Mouse (Mus musculus) bone marrow, adult 2 months (tissue): Measurements from ENCODE around the gene Slc39a3. TPM values are rescaled to one million over a fixed set of nuclear protein-coding genes. Genes with fewer than 3 reads are reported as not detected.

Source experiments
- H3K27ac ChIP-seq: fragments of 200-500 bp; 2 replicates; pipeline ENCODE4 v1.5.1; 2012; ENCODE audit warnings: low read depth, mild to moderate bottlenecking, control low read depth, inconsistent platforms, low read length; ENCODE audit not compliant: control insufficient read depth, poor library complexity, insufficient read depth
- H3K4me1 ChIP-seq: fragments of 200-500 bp; 2 replicates; pipeline ENCODE4 v1.6.1; 2011; ENCODE audit warnings: low read length; ENCODE audit not compliant: control insufficient read depth, insufficient read depth
- H3K4me3 ChIP-seq: fragments of 200-500 bp; replicated peaks from 2 replicates; pipeline ENCODE3; 2011; ENCODE audit warnings: mild to moderate bottlenecking, low read depth, low read length, control low read depth; ENCODE audit not compliant: control insufficient read depth
- CTCF ChIP-seq: fragments of 200-500 bp; IDR thresholded peaks from 2 replicates; pipeline ENCODE4 v1.5.1; 2011; ENCODE audit warnings: low read length, control low read depth; ENCODE audit not compliant: control insufficient read depth, insufficient read depth
- POLR2A ChIP-seq: fragments of 200-500 bp; IDR thresholded peaks from 2 replicates; pipeline ENCODE4 v1.6.1; 2011; ENCODE audit warnings: low read depth, mild to moderate bottlenecking, control low read depth, low read length, borderline replicate concordance; ENCODE audit not compliant: control insufficient read depth
- WGBS: fragments of 180-500 bp; shearing (Covaris S2); methylation state at CpG from one replicate; pipeline ENCODE4 v1.1.7; 2018; 5-methylcytosine and 5-hydroxymethylcytosine counted together
- polyA plus RNA-seq: library from polyadenylated mRNA; stranded (reverse); fragments of >200 nt; gene quantifications from 2 replicates; pipeline ENCODE4 v1.2.4, GENCODE M21; 2011; ENCODE audit warnings: low replicate concordance; ENCODE audit not compliant: missing spikeins, insufficient read depth, insufficient read length

Gene Slc39a3
- polyA plus RNA-seq, 1 experiment, result 3.9 TPM

- no peak for TF ChIP-seq CTCF
- WGBS, result 31% methylated on average over 28 of the region's 28 CpGs
These were observed 36.8 kb downstream of the Slc39a3 start for GRCm38 (mm10) chr10:81000197-81001062.

GRCm38 (mm10) chr10:80999362-81000196, 37.6 kb downstream of the Slc39a3 start:
- Histone ChIP-seq H3K27ac (no peak overlapping the region), H3K4me1 (no peaks in the 10 kb centered on the region; the same call in 1 of the 2 replicates), H3K4me3 (no peak overlapping the region)
- TF ChIP-seq CTCF (peak; percentile 91), POLR2A (no peak)
- 25% methylated on average over 37 of the region's 37 CpGs for WGBS

More at GRCm38 (mm10) chr10:81000197-81001062, 36.8 kb downstream of the Slc39a3 start:
- Histone ChIP-seq H3K4me3 (no peak overlapping the region), H3K27ac (no peak overlapping the region), H3K4me1 (no peaks in the 10 kb centered on the region; the same call in 1 of the 2 replicates)

DNA sequence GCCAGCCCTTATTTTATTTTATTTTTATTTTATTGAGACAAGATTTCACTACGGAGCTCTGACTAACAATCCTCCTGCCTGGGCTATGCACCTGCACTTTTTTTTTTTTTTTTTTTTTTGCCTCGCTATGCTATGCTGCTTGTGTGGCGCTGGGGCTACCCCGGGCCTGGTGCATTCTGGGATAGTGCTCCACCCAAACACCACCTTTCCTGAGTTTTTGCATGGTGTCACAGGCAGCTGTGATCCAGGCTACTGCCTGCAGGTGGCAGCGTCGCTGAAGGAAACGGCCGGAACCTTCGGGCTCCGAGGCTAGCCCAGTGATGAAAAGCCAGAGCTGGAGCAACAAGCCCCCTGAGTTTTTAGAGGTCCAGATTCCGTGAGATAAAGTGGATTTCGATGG, 38.4 kb downstream of the Slc39a3 start:
- 5% methylated on average over 12 of the region's 12 CpGs for WGBS
- Histone ChIP-seq H3K4me1 (no peaks in the 10 kb centered on the region; the same call in 1 of the 2 replicates), H3K4me3 (no peak overlapping the region), H3K27ac (no peak overlapping the region)
- TF ChIP-seq POLR2A (no peak), CTCF (peak; percentile 63)

DNA sequence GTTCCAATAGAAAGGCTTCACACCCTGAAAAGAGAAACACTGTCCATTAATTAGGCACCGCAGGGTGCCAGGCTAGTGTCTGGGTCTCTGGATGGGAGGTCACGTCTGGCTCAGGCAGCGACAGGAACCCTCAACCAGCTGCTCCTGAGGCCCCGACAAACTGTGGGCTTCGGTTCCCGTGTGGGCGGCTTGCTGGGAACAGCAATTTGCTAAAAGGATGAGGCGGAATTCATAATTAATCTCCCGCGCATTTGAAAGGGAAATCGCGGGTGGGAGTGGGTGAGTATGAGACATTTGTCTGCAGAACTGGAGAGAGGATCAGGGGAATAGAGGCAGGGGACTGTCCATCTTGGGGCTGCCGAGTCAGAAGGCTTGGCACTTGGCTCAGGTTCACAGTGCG, 39.2 kb downstream of the Slc39a3 start:
- no peak overlapping the region for H3K27ac ChIP-seq

DNA sequence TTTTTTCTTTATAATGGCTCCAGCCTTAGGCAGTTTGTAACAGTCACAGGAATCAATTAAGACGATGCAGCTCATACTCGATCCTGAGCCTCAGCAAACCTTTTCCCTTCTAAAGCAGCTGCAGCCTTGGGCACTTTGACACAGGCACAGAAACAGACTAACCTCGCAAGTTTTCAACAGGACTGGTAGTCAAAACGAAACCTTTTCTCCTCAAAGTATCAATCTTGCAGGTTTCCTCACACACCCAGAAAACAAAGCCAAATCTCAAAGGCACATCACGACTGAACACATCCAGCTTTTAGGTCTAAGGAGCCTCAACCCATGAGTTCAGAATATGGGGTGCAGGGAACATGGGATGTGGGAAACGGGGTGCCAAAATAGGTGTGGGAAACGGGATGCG, 39.9 kb downstream of the Slc39a3 start:
- no peaks in the 10 kb centered on the region; the same call in 1 of the 2 replicates for H3K4me1 ChIP-seq

More for the DNA sequence above, 39.2 kb downstream of the Slc39a3 start:
- Histone ChIP-seq H3K4me3 (no peak overlapping the region), H3K4me1 (no peaks in the 10 kb centered on the region; the same call in 1 of the 2 replicates)
- TF ChIP-seq CTCF, result no peak
- TF ChIP-seq POLR2A, result no peak
- 45% methylated on average over 14 of the region's 14 CpGs for WGBS

DNA sequence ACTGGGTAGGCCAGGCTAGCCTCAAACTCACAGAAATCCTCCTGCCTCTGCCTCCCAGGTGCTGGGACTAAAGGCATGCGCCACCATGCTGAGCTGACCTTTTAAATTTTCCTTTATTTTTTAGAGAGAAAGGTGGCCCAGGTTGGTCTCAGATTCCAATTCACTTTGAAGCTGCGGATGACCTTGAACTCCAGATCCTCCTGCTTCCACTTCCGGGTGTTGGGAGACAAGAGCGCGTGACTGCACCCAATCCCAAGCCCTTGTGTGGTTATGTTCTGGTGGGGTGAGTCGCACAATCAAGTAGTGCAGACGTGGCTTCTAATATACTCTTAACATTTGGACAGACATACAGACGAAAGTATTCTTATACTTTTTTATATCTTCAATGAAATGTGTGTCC, 40.7 kb downstream of the Slc39a3 start:
- Histone ChIP-seq H3K4me1 (no peaks in the 10 kb centered on the region; the same call in 1 of the 2 replicates), H3K4me3 (no peak overlapping the region), H3K27ac (no peak overlapping the region)
- no peak for TF ChIP-seq CTCF
- no peak for TF ChIP-seq POLR2A
- WGBS, result 86% methylated on average over 8 of the region's 8 CpGs

More for the DNA sequence above, 39.9 kb downstream of the Slc39a3 start:
- Histone ChIP-seq H3K4me3 (no peak overlapping the region), H3K27ac (no peak overlapping the region)
- TF ChIP-seq CTCF (no peak), POLR2A (no peak)
- WGBS, result 74% methylated on average over 8 of the region's 8 CpGs

GRCm38 (mm10) chr10:80995091-80995632, 42.1 kb downstream of the Slc39a3 start:
- no peak overlapping the region for H3K4me3 ChIP-seq
- no peak overlapping the region for H3K27ac ChIP-seq
- WGBS, result 10% methylated on average over 21 of the region's 21 CpGs
- TF ChIP-seq POLR2A (no peak), CTCF (peak; percentile 99)
- H3K4me1 ChIP-seq, result no peaks in the 10 kb centered on the region; the same call in 1 of the 2 replicates

DNA sequence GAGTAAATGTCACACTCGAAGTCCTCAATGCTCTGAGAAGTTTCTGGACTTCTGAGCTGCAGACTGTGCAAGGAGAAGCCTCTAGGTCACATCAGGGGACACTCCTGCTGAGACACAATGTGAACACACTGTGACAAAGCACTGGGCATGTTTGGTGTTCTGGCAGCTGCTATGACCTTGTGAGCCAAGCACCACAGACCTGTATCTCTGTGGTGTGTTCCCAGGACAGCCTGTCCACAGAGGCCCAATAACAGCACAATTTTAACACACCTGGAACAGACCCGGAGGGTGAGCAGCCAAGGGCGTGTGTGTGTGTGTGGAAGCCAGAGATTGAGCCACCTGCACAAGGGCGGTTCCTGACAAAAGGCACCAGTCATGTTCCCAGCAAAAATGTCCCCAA, 42.6 kb downstream of the Slc39a3 start:
- H3K27ac ChIP-seq, result no peak overlapping the region
- 44% methylated on average over 4 of the region's 4 CpGs for WGBS
- TF ChIP-seq POLR2A (no peak), CTCF (no peak)
- no peak overlapping the region for H3K4me3 ChIP-seq
- H3K4me1 ChIP-seq, result peaks cover under 1% of the 10 kb centered on the region; the same call in 1 of the 2 replicates
